Mouse (Mus musculus) stomach, postnatal 0 days (tissue): ENCODE measurements around the gene Ccnd1.

Source experiments
- CTCF ChIP-seq: IDR thresholded peaks from 2 replicates; pipeline ENCODE4 v1.5.1; 2016; ENCODE audit warnings: antibody characterized with exemption, low read depth, mild to moderate bottlenecking, moderate library complexity
- EP300 ChIP-seq: optimal IDR thresholded peaks from 2 replicates; pipeline ENCODE3; 2016; ENCODE audit warnings: antibody characterized with exemption

DNA sequence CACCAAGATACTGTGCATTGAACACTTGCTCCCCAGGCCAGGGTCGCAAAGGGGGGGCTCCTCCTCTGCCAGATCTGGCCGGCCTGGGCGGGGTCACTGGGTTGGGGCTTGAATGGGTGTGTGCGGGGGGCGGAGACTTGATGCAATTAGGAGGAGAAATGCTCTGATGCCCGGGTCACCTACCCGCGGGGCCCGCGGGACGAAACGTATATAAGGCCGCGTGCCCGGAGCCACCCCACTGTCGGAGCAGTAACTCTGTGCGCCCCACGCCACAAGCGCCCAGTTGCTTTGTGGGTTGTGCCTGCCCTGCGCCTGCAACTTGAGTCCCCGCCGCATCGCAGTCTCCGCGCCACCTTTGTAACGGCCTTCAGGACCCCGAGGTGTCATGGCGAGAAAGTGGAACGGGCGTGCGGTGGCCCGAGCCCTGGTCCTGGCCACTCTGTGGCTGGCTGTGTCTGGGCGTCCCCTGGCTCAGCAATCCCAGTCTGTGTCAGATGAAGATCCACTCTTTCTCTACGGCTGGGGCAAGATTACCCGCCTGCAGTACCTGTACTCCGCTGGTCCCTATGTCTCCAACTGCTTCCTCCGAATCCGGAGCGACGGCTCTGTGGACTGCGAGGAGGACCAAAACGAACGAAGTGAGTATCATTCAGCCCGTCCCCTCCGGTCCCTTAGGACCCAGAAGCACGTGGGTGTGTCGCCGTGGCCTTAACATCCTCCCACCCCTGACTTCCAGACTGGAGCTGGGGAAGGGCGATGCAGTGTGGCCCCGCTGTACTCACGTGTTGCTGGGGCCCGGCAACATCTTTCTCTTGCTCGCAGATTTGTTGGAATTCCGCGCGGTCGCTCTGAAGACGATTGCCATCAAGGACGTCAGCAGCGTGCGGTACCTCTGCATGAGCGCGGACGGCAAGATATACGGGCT lies 43.2 kb downstream of the Ccnd1 start, which contains the start of gene Fgf15:
- no peak for TF ChIP-seq CTCF
- no peak for TF ChIP-seq EP300
